8 mouse cellular contexts compared by ENCODE assay signal in genomic region chr8:92817928-92818818, GRCm38 (mm10). TPM values are rescaled to one million over a fixed set of nuclear protein-coding genes. Genes with fewer than 3 reads are reported as not detected.
DNase-seq lines count a peak whose midpoint lies in the region; ATAC-seq lines count a peak whose summit lies in the region.

No protein-coding gene starts in this region.

- no peak overlapping the region for H3K4me2 ChIP-seq in intestine, embryonic 14.5 days (ENCODE audit: low read length)

- no peak overlapping the region for H3K27ac ChIP-seq in intestine, embryonic 14.5 days (ENCODE audit: low read depth)

- peak; percentile 85 for ATAC-seq in intestine, embryonic 14.5 days (replicated peaks; ENCODE audit: low FRiP score, low TSS enrichment, low read depth)

- peak; percentile 86 for DNase-seq in adrenal gland, adult 2 months
- peak; percentile 96 for DNase-seq in embryo, embryonic 10.5 days (ENCODE audit: low spot score)
- DNase-seq in gastrocnemius, postnatal 25 days, result peak; percentile 83
- peak; percentile 94 for DNase-seq in intestine, embryonic 14.5 days (ENCODE audit: low spot score)
- peak; percentile 62 to 92 for DNase-seq in left cerebral cortex, adult 9 months (ENCODE audit: low spot score in 2 of 2)
- DNase-seq in mesoderm, embryonic 11.5 days (ENCODE audit: low read depth, low spot score), result peak; percentile 95
- DNase-seq in right cerebral cortex, postnatal 25 days, result peak; percentile 89
- DNase-seq in urinary bladder, postnatal 36 days (ENCODE audit: low spot score in 2 of 2), result peak; percentile 88 to 89

- no peaks in the 10 kb centered on the region for H3K9me3 ChIP-seq in intestine, embryonic 14.5 days (ENCODE audit: control insufficient read depth, low read length)

- no peak overlapping the region for H3K4me3 ChIP-seq in intestine, embryonic 14.5 days (ENCODE audit: low read depth, low read length)

- WGBS in intestine, embryonic 14.5 days, result 22% methylated on average over 6 of the region's 6 CpGs

- no peak overlapping the region for H3K9ac ChIP-seq in intestine, embryonic 14.5 days (ENCODE audit: low read length)

- no peaks in the 10 kb centered on the region for H3K27me3 ChIP-seq in intestine, embryonic 14.5 days (replicated peaks; ENCODE audit: control insufficient read depth, insufficient read depth, low read length)

- H3K4me1 ChIP-seq in intestine, embryonic 14.5 days (replicated peaks; ENCODE audit: control insufficient read depth, insufficient read depth, low read length), result no peaks in the 10 kb centered on the region

- no peaks in the 10 kb centered on the region for H3K36me3 ChIP-seq in intestine, embryonic 14.5 days (ENCODE audit: control insufficient read depth, insufficient read depth, low read length)

RNA-seq across cellular contexts. Expression of gene Mmp2, which starts 8.9 kb away (rescaled TPM):
- total RNA-seq in adrenal gland, adult 2 months (2021), result 10 to 100 TPM; 21.6 to 38.8 TPM
- 20.9 and 22.4 TPM in 2 replicates for polyA plus RNA-seq in adrenal gland, adult 2 months (2012; rRNA removed)
- total RNA-seq in gastrocnemius, postnatal 25 days (2021), result 10 to 100 TPM; 58.4 to 66.3 TPM
- 196 and 219 TPM in 2 replicates for polyA plus RNA-seq in intestine, embryonic 14.5 days (2014; fragmentation: Nextera tagmentation; extraction: Ambion mirVana)

RNA-seq across cellular contexts. Expression of gene Lpcat2, which starts 37.0 kb away (rescaled TPM):
- 10 to 100 TPM in 1 of 2 experiments, 1 to 10 TPM in 1; 3.1 to 15.5 TPM for total RNA-seq in adrenal gland, adult 2 months (2021)
- polyA plus RNA-seq in adrenal gland, adult 2 months (2012; rRNA removed), result 1.9 and 2.9 TPM in 2 replicates
- total RNA-seq in gastrocnemius, postnatal 25 days (2021), result under 1 TPM; 0.28 to 0.78 TPM
- 5.8 and 7.1 TPM in 2 replicates for polyA plus RNA-seq in intestine, embryonic 14.5 days (2014; fragmentation: Nextera tagmentation; extraction: Ambion mirVana)
